Mouse (Mus musculus): ENCODE data around the gene Olfr1291-ps1.

The Olfr1291-ps1 gene

DNA sequence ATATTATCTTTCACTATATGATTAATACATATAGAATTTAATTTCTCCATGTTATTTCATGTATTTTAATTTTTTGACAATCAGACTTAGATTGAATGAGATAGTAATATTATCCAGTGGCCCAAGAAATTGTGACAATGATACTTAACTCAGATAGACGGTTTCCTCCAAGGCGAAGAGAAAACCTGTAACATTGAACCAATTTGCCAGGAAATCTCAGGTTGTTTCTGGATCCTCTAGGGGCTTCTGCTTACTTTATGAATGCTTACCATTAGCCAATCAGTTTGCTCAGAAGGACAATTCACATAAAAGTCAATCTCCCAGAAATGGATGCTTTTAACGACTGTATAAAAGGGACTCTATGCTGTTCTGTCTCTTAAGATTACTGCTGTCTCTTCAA, at the start of gene Olfr1291-ps1:
Gene Olfr1291-ps1 (plus strand): TSS at position 301 of the 400 bp plus-strand sequence.
- DNase-seq (ENCODE audit: low spot score in 2 of 2) = no peak

DNA sequence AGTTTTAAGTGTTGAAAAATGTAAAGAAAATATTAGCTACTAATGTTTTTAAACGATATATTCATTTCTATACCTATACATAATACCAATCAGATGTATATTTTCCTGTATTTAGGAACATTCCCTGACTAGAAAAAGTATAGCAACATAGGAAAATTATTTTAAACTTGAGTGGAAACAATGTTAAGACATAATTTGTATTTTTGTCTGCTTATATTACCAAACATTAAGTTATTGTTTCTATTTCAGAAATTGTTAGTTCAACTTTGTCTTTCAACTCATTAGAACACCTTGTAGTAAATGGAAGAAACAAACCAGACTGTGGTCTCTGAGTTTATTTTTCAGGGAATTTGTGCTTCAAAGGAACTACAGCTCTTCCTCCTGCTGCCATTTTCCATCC, 48.1 kb upstream of the Olfr1291-ps1 start, which contains the start of gene Olfr1287:
Gene Olfr1287 (plus strand): TSS at position 301 of the 400 bp plus-strand sequence.
- no peak for DNase-seq (ENCODE audit: low spot score in 2 of 2)

DNA sequence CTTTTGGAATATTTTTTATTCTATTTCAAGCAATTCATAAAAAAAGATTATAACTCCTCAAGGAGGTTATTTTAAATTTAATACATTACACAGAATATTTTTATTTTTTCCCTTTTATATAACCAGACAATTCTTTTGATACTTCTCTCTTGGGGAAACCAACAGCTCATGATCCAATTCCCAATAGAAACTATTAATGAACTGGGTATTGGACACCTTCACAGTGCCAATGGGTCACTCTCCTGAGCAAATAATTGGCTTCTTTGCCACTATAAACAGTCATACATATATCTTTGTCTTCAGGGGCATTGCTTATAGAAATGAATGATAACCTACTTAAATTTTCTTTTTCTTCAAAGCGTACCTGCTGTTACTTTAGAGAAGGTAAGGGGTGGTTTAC, 23.2 kb upstream of the Olfr1291-ps1 start, which contains the start of gene Olfr1288:
Gene Olfr1288 (plus strand): TSS at position 301 of the 400 bp plus-strand sequence.
- DNase-seq (ENCODE audit: low spot score in 2 of 2) = no peak

GRCm38 (mm10) chr2:111480519-111480918, 16.5 kb upstream of the Olfr1291-ps1 start, which contains the start of gene Olfr1289:
Gene Olfr1289 (plus strand): TSS chr2:111480819.
- no peak for DNase-seq (ENCODE audit: low spot score in 2 of 2)

- no peak for DNase-seq (ENCODE audit: low spot score in 2 of 2)
Observed at GRCm38 (mm10) chr2:111493729-111494128, 3.3 kb upstream of the Olfr1291-ps1 start, which contains the start of gene Olfr1290. Gene Olfr1290 (minus strand): TSS chr2:111493829.

- no peak for DNase-seq (ENCODE audit: low spot score in 2 of 2)
Observed at GRCm38 (mm10) chr2:111517451-111517850, 20.5 kb downstream of the Olfr1291-ps1 start.

DNA sequence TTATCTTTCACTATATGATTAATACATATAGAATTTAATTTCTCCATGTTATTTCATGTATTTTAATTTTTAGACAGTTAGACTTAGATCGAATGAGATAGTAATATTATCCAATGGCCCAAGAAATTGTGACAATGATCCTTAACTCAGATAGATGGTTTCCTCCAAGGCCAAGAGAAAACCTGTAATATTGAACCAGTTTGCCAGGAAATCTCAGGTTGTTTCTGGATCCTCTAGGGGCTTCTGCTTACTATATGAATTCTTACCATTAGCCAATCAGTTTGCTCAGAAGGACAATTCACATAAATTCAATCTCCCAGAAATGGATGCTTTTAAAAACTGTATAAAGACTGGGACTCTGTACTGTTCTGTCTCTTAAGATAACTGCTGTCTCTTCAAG, 27.9 kb downstream of the Olfr1291-ps1 start, which contains the start of gene Olfr1293-ps:
Gene Olfr1293-ps (plus strand): TSS at position 301 of the 400 bp plus-strand sequence.
- DNase-seq (ENCODE audit: low spot score in 2 of 2) = no peak

DNA sequence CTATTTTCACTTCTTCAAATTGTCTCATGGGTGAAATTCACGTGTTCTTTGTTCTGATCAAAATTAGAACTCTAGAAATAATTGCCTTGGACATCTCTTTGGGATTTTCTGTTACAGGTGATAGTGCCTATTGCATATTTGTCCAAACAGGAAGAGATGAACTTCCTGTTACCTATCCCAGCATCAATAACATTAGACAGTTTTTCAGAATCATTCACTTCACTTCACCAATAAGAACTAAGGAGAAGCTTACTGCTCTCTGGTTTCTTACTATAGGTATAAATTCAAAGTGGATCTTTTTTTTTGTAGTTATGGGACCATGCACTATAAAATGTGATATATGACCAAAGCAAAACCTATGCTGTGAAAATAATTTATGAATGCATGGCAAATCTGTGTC, 43.2 kb downstream of the Olfr1291-ps1 start, which contains the start of gene Olfr1294:
Gene Olfr1294 (minus strand): TSS at position 101 of the 400 bp plus-strand sequence.
- no peak for DNase-seq (ENCODE audit: low spot score in 2 of 2)

Data from spleen, postnatal 10 days (tissue).